Mouse (Mus musculus): ENCODE data around the gene Gm17581.

Gene Gm17581

DNA sequence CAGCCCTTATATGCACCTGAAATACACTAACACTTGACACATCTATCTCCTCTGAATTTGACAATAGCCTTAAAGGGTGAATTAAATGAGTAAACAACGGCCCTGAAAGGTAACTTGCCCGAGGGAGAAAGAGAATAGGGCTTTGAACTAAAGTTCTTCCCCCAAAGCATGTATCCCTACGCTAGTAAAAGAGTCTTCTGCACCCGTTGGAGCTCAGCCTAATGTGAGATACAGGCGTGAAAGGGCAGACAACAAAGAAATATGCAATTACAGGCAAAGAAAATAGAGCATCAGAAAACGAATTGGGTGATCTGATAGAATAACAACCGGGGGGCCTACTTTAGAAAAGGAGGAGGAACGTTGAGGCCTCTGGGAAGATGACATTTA lies 44.3 kb downstream of the Gm17581 start:
- DNase-seq (ENCODE audit: low spot score): no peak

DNA sequence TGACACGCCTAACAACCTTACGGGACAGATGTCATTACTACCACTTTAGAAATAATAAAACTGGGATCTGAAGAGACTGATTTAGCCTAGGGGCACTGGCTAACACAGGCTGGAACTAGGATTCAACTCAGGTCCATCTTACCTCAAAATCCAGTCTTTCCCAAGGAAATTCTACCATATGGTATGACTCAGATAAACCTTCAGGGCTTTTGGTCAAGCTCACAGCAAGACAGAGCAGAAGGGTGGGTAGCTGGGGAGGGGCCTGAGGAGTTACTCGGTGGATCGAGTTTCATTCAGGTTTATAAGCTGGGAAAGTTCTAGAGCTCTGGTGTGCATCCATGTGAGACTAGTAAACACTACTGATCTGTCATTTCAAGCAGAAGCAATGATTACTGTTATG lies 46.5 kb downstream of the Gm17581 start:
- no peak for DNase-seq (ENCODE audit: low spot score)

DNA sequence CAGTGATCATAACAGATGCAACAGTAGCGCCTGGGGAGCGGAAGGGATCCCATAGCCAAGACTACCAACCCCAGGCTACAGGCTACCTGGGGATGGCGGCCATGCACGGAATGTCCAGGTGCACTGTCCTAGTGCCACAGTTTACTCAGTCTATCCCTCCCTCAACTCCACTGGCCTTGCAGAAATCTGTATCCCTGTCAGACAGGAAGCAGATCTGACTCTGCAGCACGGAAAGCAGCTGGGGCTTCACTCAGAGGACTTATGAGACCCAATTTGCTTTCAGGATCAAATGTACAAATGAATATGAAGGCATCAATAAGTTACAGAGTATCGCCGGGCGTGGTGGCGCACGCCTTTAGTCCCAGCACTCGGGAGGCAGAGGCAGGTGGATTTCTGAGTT lies 47.9 kb downstream of the Gm17581 start:
- no peak for DNase-seq (ENCODE audit: low spot score)

DNA sequence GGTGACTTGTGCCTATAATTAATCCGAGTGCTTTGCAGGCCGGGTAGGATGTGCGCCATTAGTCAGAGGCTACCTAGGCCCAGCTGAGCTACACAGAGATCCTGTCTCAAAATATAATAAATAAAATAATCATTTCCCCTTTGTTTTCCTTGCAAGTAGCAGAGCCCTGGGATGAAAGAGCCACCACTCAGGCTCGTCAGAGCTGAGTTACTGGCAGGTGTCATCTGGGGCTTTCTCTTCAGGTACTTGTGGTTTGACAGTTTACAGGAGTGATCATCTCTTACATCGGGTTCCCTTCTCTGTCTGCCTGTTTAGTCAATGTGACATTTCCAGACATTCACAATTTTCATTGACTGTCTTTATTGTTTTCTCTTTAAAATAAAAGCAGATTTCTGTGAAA lies 49.1 kb downstream of the Gm17581 start:
- no peak for DNase-seq (ENCODE audit: low spot score)

All from ovary, postnatal 14 days (tissue).